Mouse (Mus musculus) forebrain, postnatal 0 days (tissue): Measurements from ENCODE around the gene Paox. TPM values are rescaled to one million over a fixed set of nuclear protein-coding genes. Genes with fewer than 3 reads are reported as not detected.

Experiments used
- ATAC-seq: fragments of 200-750 bp; cut with Nextera tagmentation; 2 replicates; pipeline ENCODE4 v1.8.0; 2017; ENCODE audit warnings: mild to moderate bottlenecking, moderate library complexity
- DNase-seq: peaks from one replicate; pipeline ENCODE4 v3.0.0-alpha.2; 2015
- H3K27ac ChIP-seq: fragments of 300-500 bp; sonication (generic); 2 replicates; pipeline ENCODE4 v1.5.1; 2014; ENCODE audit warnings: low read depth, mild to moderate bottlenecking, antibody characterized with exemption, low read length, moderate library complexity, mixed read lengths
- H3K27me3 ChIP-seq: fragments of 300-500 bp; sonication (generic); 2 replicates; pipeline ENCODE4 v1.6.1; 2014; ENCODE audit warnings: mild to moderate bottlenecking, low read length, mixed read lengths; ENCODE audit not compliant: insufficient read depth
- H3K36me3 ChIP-seq: fragments of 300-500 bp; sonication (generic); 2 replicates; pipeline ENCODE4 v1.6.1; 2014; ENCODE audit warnings: mild to moderate bottlenecking, moderate library complexity; ENCODE audit not compliant: insufficient read depth
- H3K4me1 ChIP-seq: fragments of 300-500 bp; sonication (generic); 2 replicates; pipeline ENCODE4 v1.6.1; 2014; ENCODE audit warnings: antibody characterized with exemption; ENCODE audit not compliant: insufficient read depth
- H3K4me2 ChIP-seq: fragments of 300-500 bp; sonication (generic); 2 replicates; pipeline ENCODE4 v1.6.1; 2014; ENCODE audit warnings: low read depth, mild to moderate bottlenecking, moderate library complexity
- H3K4me3 ChIP-seq: fragments of 300-500 bp; sonication (generic); 2 replicates; pipeline ENCODE4 v1.5.1; 2014; ENCODE audit warnings: low read depth, low read length, mixed read lengths
- H3K9ac ChIP-seq: fragments of 300-500 bp; sonication (generic); 2 replicates; pipeline ENCODE4 v1.6.1; 2014; ENCODE audit warnings: mild to moderate bottlenecking
- H3K9me3 ChIP-seq: fragments of 300-500 bp; sonication (generic); 2 replicates; pipeline ENCODE4 v1.6.1; 2016; ENCODE audit warnings: low read length
- CTCF ChIP-seq: sonication (generic); IDR thresholded peaks from 2 replicates; pipeline ENCODE4 v1.5.1; 2016; ENCODE audit warnings: antibody characterized with exemption, control low read depth, low read depth
- WGBS: fragments of 180-500 bp; shearing (Covaris S2); extraction: QIAGEN DNeasy Blood & Tissue Kit; methylation state at CpG from one replicate; pipeline ENCODE4 v1.1.7; 2014; 5-methylcytosine and 5-hydroxymethylcytosine counted together
- polyA plus RNA-seq: library from polyadenylated mRNA; unstranded; fragments of >200 nt; fragmentation: Nextera tagmentation; extraction: Ambion mirVana; gene quantifications from 2 replicates; pipeline ENCODE4 v1.2.1, GENCODE M21; 2015
- total RNA-seq: library from RNA; depleted of rRNA; stranded (reverse); fragments of >200 nt; gene quantifications from 2 replicates; pipeline ENCODE4 v1.2.3, GENCODE M21; 2014; rRNA removed

The Paox gene
- 8.8 and 10.5 TPM in 2 replicates for total RNA-seq
- 6.0 and 7.5 TPM in 2 replicates for polyA plus RNA-seq

- peaks cover 4% of the 10 kb centered on the region; the same call in 1 of the 2 replicates for H3K4me1 ChIP-seq
- peak within 1 kb of the TSS; percentile 76 for H3K4me2 ChIP-seq
- WGBS: 2% methylated on average over 23 of the region's 23 CpGs
- peaks cover 15% of the 10 kb centered on the region for H3K36me3 ChIP-seq
- peak; percentile 18; the same call in 1 of the 2 replicates for TF ChIP-seq CTCF
- peak within 1 kb of the TSS; percentile 67 for H3K4me3 ChIP-seq
- H3K27me3 ChIP-seq: no peaks in the 10 kb centered on the region
- DNase-seq (peak; percentile 71), ATAC-seq (peak; percentile 79)
- H3K9ac ChIP-seq: peak within 1 kb of the TSS; percentile 81
- no peaks in the 10 kb centered on the region for H3K9me3 ChIP-seq
- H3K27ac ChIP-seq: peak within 1 kb of the TSS; percentile 68
Measured at GRCm38 (mm10) chr7:140115583-140116328, at the start of gene Paox. Gene Paox, plus strand, starts transcription at chr7:140115799.

GRCm38 (mm10) chr7:140067397-140067796 is 48.2 kb upstream of the Paox start:
- Histone ChIP-seq H3K9me3 (no peaks in the 10 kb centered on the region), H3K4me2 (no peak overlapping the region), H3K27me3 (no peaks in the 10 kb centered on the region), H3K4me3 (no peak overlapping the region), H3K9ac (no peak overlapping the region), H3K36me3 (peaks cover 31% of the 10 kb centered on the region), H3K27ac (no peak overlapping the region), H3K4me1 (no peaks in the 10 kb centered on the region)
- no peak for DNase-seq
- TF ChIP-seq CTCF: no peak
- WGBS: 65% methylated on average over 6 of the region's 6 CpGs
- ATAC-seq: no peak

GRCm38 (mm10) chr7:140070042-140070711 is 45.4 kb upstream of the Paox start:
- no peaks in the 10 kb centered on the region for H3K4me1 ChIP-seq
- DNase-seq (no peak), ATAC-seq (no peak)
- no peaks in the 10 kb centered on the region for H3K27me3 ChIP-seq
- no peak overlapping the region for H3K27ac ChIP-seq
- TF ChIP-seq CTCF: no peak
- 35% methylated on average over 37 of the region's 39 CpGs for WGBS
- no peak overlapping the region; the same call in 1 of the 2 replicates for H3K4me2 ChIP-seq
- no peaks in the 10 kb centered on the region for H3K9me3 ChIP-seq
- no peak overlapping the region for H3K4me3 ChIP-seq
- H3K9ac ChIP-seq: no peak overlapping the region
- H3K36me3 ChIP-seq: peaks cover 36% of the 10 kb centered on the region

GRCm38 (mm10) chr7:140077698-140078097 is 37.9 kb upstream of the Paox start:
- Histone ChIP-seq H3K9me3 (no peaks in the 10 kb centered on the region), H3K27ac (no peak overlapping the region), H3K27me3 (no peaks in the 10 kb centered on the region), H3K4me2 (no peak overlapping the region), H3K36me3 (peaks cover 2% of the 10 kb centered on the region; the same call in 1 of the 2 replicates), H3K4me3 (no peak overlapping the region), H3K9ac (no peak overlapping the region), H3K4me1 (peaks cover 9% of the 10 kb centered on the region; the same call in 1 of the 2 replicates)
- TF ChIP-seq CTCF: no peak
- no peak for DNase-seq
- ATAC-seq: no peak
- WGBS: 74% methylated on average over 6 of the region's 6 CpGs

- Histone ChIP-seq H3K9me3 (no peaks in the 10 kb centered on the region), H3K4me2 (no peak overlapping the region), H3K4me1 (peaks cover 9% of the 10 kb centered on the region; the same call in 1 of the 2 replicates), H3K36me3 (no peaks in the 10 kb centered on the region), H3K27me3 (no peaks in the 10 kb centered on the region), H3K4me3 (no peak overlapping the region), H3K9ac (no peak overlapping the region), H3K27ac (no peak overlapping the region)
- DNase-seq (peak; percentile 89), ATAC-seq (no peak)
- peak; percentile 90 for TF ChIP-seq CTCF
- 1% methylated on average over 5 of the region's 5 CpGs for WGBS
Measured at GRCm38 (mm10) chr7:140078711-140079110, 36.9 kb upstream of the Paox start.

GRCm38 (mm10) chr7:140080503-140081156 is 35.0 kb upstream of the Paox start:
- WGBS: 3% methylated on average over 24 of the region's 24 CpGs
- TF ChIP-seq CTCF: peak; percentile 53
- H3K4me3 ChIP-seq: peak overlapping the region; percentile 52
- H3K27me3 ChIP-seq: no peaks in the 10 kb centered on the region
- H3K36me3 ChIP-seq: no peaks in the 10 kb centered on the region
- H3K27ac ChIP-seq: peak overlapping the region; percentile 82
- no peaks in the 10 kb centered on the region for H3K9me3 ChIP-seq
- ATAC-seq: peak; percentile 80
- peak overlapping the region; percentile 76 for H3K4me2 ChIP-seq
- H3K9ac ChIP-seq: peak overlapping the region; percentile 78
- peaks cover 9% of the 10 kb centered on the region; the same call in 1 of the 2 replicates for H3K4me1 ChIP-seq
- peak; percentile 96 for DNase-seq
